In genomic region chr5:143179179-143179578, GRCm38 (mm10) we compare ENCODE assay signal across 9 mouse cellular contexts. TPM values are rescaled to one million over a fixed set of nuclear protein-coding genes. Genes with fewer than 3 reads are reported as not detected.
DNase-seq lines count a peak whose midpoint lies in the region; ATAC-seq and TF ChIP-seq lines count a peak whose summit lies in the region.
"Had no signal": no experiment of that assay in that cellular context is flagged by ENCODE, and none has a peak within 500 bp of the region (broad histone marks: within the 10 kb centered on the region; RNA-seq: fewer than 3 reads in every experiment).

No protein-coding gene starts in this region.

- 43% methylated on average over 6 of the region's 6 CpGs for WGBS in heart, embryonic 14.5 days
- WGBS in limb, embryonic 10.5 days = 49% methylated on average over 6 of the region's 6 CpGs
- 38% methylated on average over 6 of the region's 6 CpGs for WGBS in neural tube, embryonic 15.5 days

- H3K9ac ChIP-seq in heart, embryonic 14.5 days (ENCODE audit: low read length) = no peak overlapping the region
- H3K9ac ChIP-seq in ES-Bruce4 (ENCODE audit: low read depth, poor library complexity, severe bottlenecking) = no peak overlapping the region
- H3K9ac ChIP-seq in neural tube, embryonic 15.5 days (replicated peaks) = no peak overlapping the region

- H3K4me3 ChIP-seq in heart, embryonic 14.5 days (ENCODE audit: control insufficient read depth in 1 of 2, insufficient read depth in 1 of 2, low read depth in 1 of 2, low read length in 2 of 2) = no peak overlapping the region
- no peak overlapping the region for H3K4me3 ChIP-seq in ES-Bruce4 (ENCODE audit: low read depth, low read length)
- peak overlapping the region; percentile 92; the same call in 1 of the 2 replicates for H3K4me3 ChIP-seq in limb, embryonic 10.5 days
- H3K4me3 ChIP-seq in neural tube, embryonic 15.5 days (replicated peaks) = peak overlapping the region; percentile 79

- H3K9me3 ChIP-seq in heart, embryonic 14.5 days (ENCODE audit: control insufficient read depth, low read length) = peaks cover 5% of the 10 kb centered on the region; the same call in 1 of the 2 replicates
- peaks cover 3% of the 10 kb centered on the region for H3K9me3 ChIP-seq in ES-Bruce4 (replicated peaks; ENCODE audit: control insufficient read depth, insufficient read depth, low read length, poor library complexity, severe bottlenecking)
- no peaks in the 10 kb centered on the region for H3K9me3 ChIP-seq in limb, embryonic 10.5 days (replicated peaks)
- no peaks in the 10 kb centered on the region for H3K9me3 ChIP-seq in neural tube, embryonic 15.5 days (replicated peaks)

- no peak overlapping the region for H3K27ac ChIP-seq in heart, embryonic 14.5 days (replicated peaks in 1 of 2; ENCODE audit: control insufficient read depth in 1 of 2, insufficient read depth in 1 of 2, low read depth in 2 of 2, low read length in 2 of 2)
- no peak overlapping the region for H3K27ac ChIP-seq in ES-Bruce4 (ENCODE audit: insufficient read depth, low read length)
- no peak overlapping the region for H3K27ac ChIP-seq in limb, embryonic 10.5 days
- no peak overlapping the region for H3K27ac ChIP-seq in neural tube, embryonic 15.5 days (replicated peaks)

- TF ChIP-seq CTCF in ES-Bruce4 (IDR thresholded peaks at IDR 0.05; ENCODE audit: low read depth, low read length) = peak; percentile 0

- TF ChIP-seq EP300 in ES-Bruce4 (IDR thresholded peaks at IDR 0.05; ENCODE audit: insufficient read depth, low read depth, low read length) = no peak

- H3K4me1 ChIP-seq in heart, embryonic 14.5 days (ENCODE audit: control insufficient read depth in 2 of 2, insufficient read depth in 2 of 2, low read length in 2 of 2) = peaks cover 4 to 10% of the 10 kb centered on the region in 2 experiments; a peak in 3 of 4 replicates
- no peaks in the 10 kb centered on the region for H3K4me1 ChIP-seq in ES-Bruce4 (ENCODE audit: control insufficient read depth, insufficient read depth, low read length)
- H3K4me1 ChIP-seq in limb, embryonic 10.5 days = peaks cover 10% of the 10 kb centered on the region
- peaks cover 14% of the 10 kb centered on the region for H3K4me1 ChIP-seq in neural tube, embryonic 15.5 days

- H3K4me2 ChIP-seq in heart, embryonic 14.5 days (ENCODE audit: low read length) = peak overlapping the region; percentile 86
- peak overlapping the region; percentile 80 for H3K4me2 ChIP-seq in neural tube, embryonic 15.5 days

- H3K36me3 ChIP-seq in heart, embryonic 14.5 days (ENCODE audit: control insufficient read depth, insufficient read depth, low read length) = peaks cover 42% of the 10 kb centered on the region
- H3K36me3 ChIP-seq in ES-Bruce4 (ENCODE audit: control insufficient read depth, insufficient read depth, low read length, poor library complexity, severe bottlenecking) = peaks cover 7% of the 10 kb centered on the region
- peaks cover 48% of the 10 kb centered on the region for H3K36me3 ChIP-seq in limb, embryonic 10.5 days
- peaks cover 45% of the 10 kb centered on the region for H3K36me3 ChIP-seq in neural tube, embryonic 15.5 days

- no peak for ATAC-seq in heart, embryonic 14.5 days (ENCODE audit: insufficient number of reproducible peaks, insufficient read depth, low FRiP score, low read depth)
- no peak for ATAC-seq in neural tube, embryonic 15.5 days (ENCODE audit: low FRiP score)
- no peak for ATAC-seq in inflammation-experienced regulatory T-cells, adult 6 months

- no peak for TF ChIP-seq POLR2A in ES-Bruce4 (IDR thresholded peaks at IDR 0.05; ENCODE audit: insufficient read depth, low read length)

- no peak for DNase-seq in heart, adult 18-20 months
- peak; percentile 14 for DNase-seq in embryo, embryonic 9.5 days (ENCODE audit: extremely low spot score)
- no peak for DNase-seq in limb, embryonic 10.5 days (ENCODE audit: low spot score)
- DNase-seq in layer of hippocampus, adult 11-12 months (ENCODE audit: low spot score) = no peak

- 0 out of 2 replicates have a peak, but pooled peaks cover 3% of the 10 kb centered on the region for H3K27me3 ChIP-seq in heart, embryonic 14.5 days (ENCODE audit: control insufficient read depth, insufficient read depth, low read length)
- no peaks in the 10 kb centered on the region for H3K27me3 ChIP-seq in ES-Bruce4 (ENCODE audit: control insufficient read depth, insufficient read depth, low read length, poor library complexity, severe bottlenecking)
- no peaks in the 10 kb centered on the region for H3K27me3 ChIP-seq in limb, embryonic 10.5 days (ENCODE audit: low read depth, poor library complexity, severe bottlenecking)
- H3K27me3 ChIP-seq in neural tube, embryonic 15.5 days (replicated peaks) = no peaks in the 10 kb centered on the region

RNA-seq across cellular contexts. Expression of gene Rbak, which starts 1.4 kb away (rescaled TPM):
- 9.1 and 9.6 TPM in 2 replicates for polyA plus RNA-seq in heart, embryonic 14.5 days (2014; fragmentation: Nextera tagmentation; extraction: Ambion mirVana)
- 1 to 10 TPM; 3.5 to 4.6 TPM for total RNA-seq in heart, adult 18-20 months (2021)
- 6.5 and 7.9 TPM in 2 replicates for polyA plus RNA-seq in ES-Bruce4 (2011; ENCODE audit: insufficient read depth, insufficient read length, low read depth, missing spikeins)
- polyA plus RNA-seq in limb, embryonic 10.5 days (2016; fragmentation: Nextera tagmentation; extraction: Ambion mirVana) = 14.3 and 19.3 TPM in 2 replicates
- 12.7 and 13.1 TPM in 2 replicates for polyA plus RNA-seq in neural tube, embryonic 15.5 days (2015; fragmentation: Nextera tagmentation; extraction: Ambion mirVana)
- 10 to 100 TPM in 1 of 3 experiments, 1 to 10 TPM in 2; 7.2 to 11.8 (median 7.7) TPM for polyA plus RNA-seq in inflammation-experienced regulatory T-cells, adult 6 months (2017; shearing (Covaris generic))

RNA-seq across cellular contexts. Expression of gene Spdye4b, which starts 1.6 kb away (rescaled TPM):
- polyA plus RNA-seq in heart, embryonic 14.5 days (2014; fragmentation: Nextera tagmentation; extraction: Ambion mirVana) = not detected in 2 replicates
- total RNA-seq in heart, adult 18-20 months (2021) = not detected
- polyA plus RNA-seq in ES-Bruce4 (2011; ENCODE audit: insufficient read depth, insufficient read length, low read depth, missing spikeins) = not detected in 2 replicates
- polyA plus RNA-seq in limb, embryonic 10.5 days (2016; fragmentation: Nextera tagmentation; extraction: Ambion mirVana) = not detected in 2 replicates
- polyA plus RNA-seq in neural tube, embryonic 15.5 days (2015; fragmentation: Nextera tagmentation; extraction: Ambion mirVana) = not detected in 2 replicates
- polyA plus RNA-seq in inflammation-experienced regulatory T-cells, adult 6 months (2017; shearing (Covaris generic)) = not detected
- polyA plus RNA-seq: small intestine, adult 2 months had no signal

RNA-seq across cellular contexts. Expression of gene Olfr718-ps1, which starts 31.8 kb away (rescaled TPM):
- not detected in 2 replicates for polyA plus RNA-seq in heart, embryonic 14.5 days (2014; fragmentation: Nextera tagmentation; extraction: Ambion mirVana)
- not detected for total RNA-seq in heart, adult 18-20 months (2021)
- polyA plus RNA-seq in ES-Bruce4 (2011; ENCODE audit: insufficient read depth, insufficient read length, low read depth, missing spikeins) = 0.42 and 0.52 TPM in 2 replicates
- 0.06 TPM in 1 of 2 replicates, not detected in the other for polyA plus RNA-seq in limb, embryonic 10.5 days (2016; fragmentation: Nextera tagmentation; extraction: Ambion mirVana)
- 0.10 TPM in 1 of 2 replicates, not detected in the other for polyA plus RNA-seq in neural tube, embryonic 15.5 days (2015; fragmentation: Nextera tagmentation; extraction: Ambion mirVana)
- under 1 TPM in 1 of 3 experiments, not detected in 2; 0.12 TPM for polyA plus RNA-seq in inflammation-experienced regulatory T-cells, adult 6 months (2017; shearing (Covaris generic))
- polyA plus RNA-seq: small intestine, adult 2 months had no signal

RNA-seq across cellular contexts. Expression of gene Spdye4a, which starts 47.5 kb away (rescaled TPM):
- not detected in 2 replicates for polyA plus RNA-seq in heart, embryonic 14.5 days (2014; fragmentation: Nextera tagmentation; extraction: Ambion mirVana)
- not detected for total RNA-seq in heart, adult 18-20 months (2021)
- polyA plus RNA-seq in ES-Bruce4 (2011; ENCODE audit: insufficient read depth, insufficient read length, low read depth, missing spikeins) = not detected in 2 replicates
- polyA plus RNA-seq in limb, embryonic 10.5 days (2016; fragmentation: Nextera tagmentation; extraction: Ambion mirVana) = not detected in 2 replicates
- polyA plus RNA-seq in neural tube, embryonic 15.5 days (2015; fragmentation: Nextera tagmentation; extraction: Ambion mirVana) = not detected in 2 replicates
- not detected for polyA plus RNA-seq in inflammation-experienced regulatory T-cells, adult 6 months (2017; shearing (Covaris generic))
- polyA plus RNA-seq: small intestine, adult 2 months had no signal

RNA-seq across cellular contexts. Expression of gene Zfp12, which starts 55.8 kb away (rescaled TPM):
- polyA plus RNA-seq in heart, embryonic 14.5 days (2014; fragmentation: Nextera tagmentation; extraction: Ambion mirVana) = 9.4 and 9.7 TPM in 2 replicates
- total RNA-seq in heart, adult 18-20 months (2021) = 1 to 10 TPM; 8.3 to 9.6 TPM
- 11.4 and 12.4 TPM in 2 replicates for polyA plus RNA-seq in ES-Bruce4 (2011; ENCODE audit: insufficient read depth, insufficient read length, low read depth, missing spikeins)
- polyA plus RNA-seq in limb, embryonic 10.5 days (2016; fragmentation: Nextera tagmentation; extraction: Ambion mirVana) = 19.5 and 22.2 TPM in 2 replicates
- 17.3 and 19.0 TPM in 2 replicates for polyA plus RNA-seq in neural tube, embryonic 15.5 days (2015; fragmentation: Nextera tagmentation; extraction: Ambion mirVana)
- 1 to 10 TPM; 3.9 to 5.7 (median 4.6) TPM for polyA plus RNA-seq in inflammation-experienced regulatory T-cells, adult 6 months (2017; shearing (Covaris generic))

Comparison
In these comparisons a context has a peak if more than half of its experiments do, and no peak if none do; other contexts are left out.
1. H3K4me3 ChIP-seq: peak in limb, embryonic 10.5 days (single experiment) and neural tube, embryonic 15.5 days (single experiment); none in heart, embryonic 14.5 days (0 of 2) and ES-Bruce4 (single experiment).